Mouse (Mus musculus) forebrain, postnatal 0 days (tissue): ENCODE measurements at regions not wholly inside any gene's neighbourhood (a gene's known extent, or its start where the extent isn't known, plus 50 kb on each side); places are given as distances from the start of the nearest gene placed in this dataset.
A peak's percentile ranks its signal among the peaks of the same experiment; 100 is the strongest.

Experiments
- ATAC-seq: fragments of 200-750 bp; cut with Nextera tagmentation; 2 replicates; pipeline ENCODE4 v1.8.0; 2017; ENCODE audit warnings: mild to moderate bottlenecking, moderate library complexity
- DNase-seq: peaks from one replicate; pipeline ENCODE4 v3.0.0-alpha.2; 2015
- H3K27ac ChIP-seq: fragments of 300-500 bp; sonication (generic); 2 replicates; pipeline ENCODE4 v1.5.1; 2014; ENCODE audit warnings: low read depth, mild to moderate bottlenecking, antibody characterized with exemption, low read length, moderate library complexity, mixed read lengths
- H3K27me3 ChIP-seq: fragments of 300-500 bp; sonication (generic); 2 replicates; pipeline ENCODE4 v1.6.1; 2014; ENCODE audit warnings: mild to moderate bottlenecking, low read length, mixed read lengths; ENCODE audit not compliant: insufficient read depth
- H3K36me3 ChIP-seq: fragments of 300-500 bp; sonication (generic); 2 replicates; pipeline ENCODE4 v1.6.1; 2014; ENCODE audit warnings: mild to moderate bottlenecking, moderate library complexity; ENCODE audit not compliant: insufficient read depth
- H3K4me1 ChIP-seq: fragments of 300-500 bp; sonication (generic); 2 replicates; pipeline ENCODE4 v1.6.1; 2014; ENCODE audit warnings: antibody characterized with exemption; ENCODE audit not compliant: insufficient read depth
- H3K4me2 ChIP-seq: fragments of 300-500 bp; sonication (generic); 2 replicates; pipeline ENCODE4 v1.6.1; 2014; ENCODE audit warnings: low read depth, mild to moderate bottlenecking, moderate library complexity
- H3K4me3 ChIP-seq: fragments of 300-500 bp; sonication (generic); 2 replicates; pipeline ENCODE4 v1.5.1; 2014; ENCODE audit warnings: low read depth, low read length, mixed read lengths
- H3K9ac ChIP-seq: fragments of 300-500 bp; sonication (generic); 2 replicates; pipeline ENCODE4 v1.6.1; 2014; ENCODE audit warnings: mild to moderate bottlenecking
- H3K9me3 ChIP-seq: fragments of 300-500 bp; sonication (generic); 2 replicates; pipeline ENCODE4 v1.6.1; 2016; ENCODE audit warnings: low read length
- CTCF ChIP-seq: sonication (generic); IDR thresholded peaks from 2 replicates; pipeline ENCODE4 v1.5.1; 2016; ENCODE audit warnings: antibody characterized with exemption, control low read depth, low read depth
- WGBS: fragments of 180-500 bp; shearing (Covaris S2); extraction: QIAGEN DNeasy Blood & Tissue Kit; methylation state at CpG from one replicate; pipeline ENCODE4 v1.1.7; 2014; 5-methylcytosine and 5-hydroxymethylcytosine counted together

GRCm38 (mm10) chr12:9770908-9771307, 201.0 kb downstream of the Osr1 start:
- no peak overlapping the region for H3K9ac ChIP-seq
- DNase-seq (no peak), ATAC-seq (no peak)
- no peak overlapping the region for H3K27ac ChIP-seq
- WGBS = 91% methylated on average over 4 of the region's 4 CpGs
- no peak for TF ChIP-seq CTCF
- H3K4me2 ChIP-seq = no peak overlapping the region
- H3K9me3 ChIP-seq = no peaks in the 10 kb centered on the region
- no peaks in the 10 kb centered on the region for H3K27me3 ChIP-seq
- H3K36me3 ChIP-seq = no peaks in the 10 kb centered on the region
- H3K4me3 ChIP-seq = no peak overlapping the region
- no peaks in the 10 kb centered on the region for H3K4me1 ChIP-seq

GRCm38 (mm10) chr12:9772875-9773274, 203.0 kb downstream of the Osr1 start:
- WGBS = 92% methylated on average over 1 of the region's 1 CpGs
- Histone ChIP-seq H3K27me3 (no peaks in the 10 kb centered on the region), H3K4me1 (no peaks in the 10 kb centered on the region), H3K36me3 (no peaks in the 10 kb centered on the region), H3K9ac (no peak overlapping the region), H3K9me3 (no peaks in the 10 kb centered on the region), H3K27ac (no peak overlapping the region), H3K4me3 (no peak overlapping the region), H3K4me2 (no peak overlapping the region)
- no peak for TF ChIP-seq CTCF
- ATAC-seq = no peak
- no peak for DNase-seq

GRCm38 (mm10) chr12:9802284-9802683, 232.4 kb downstream of the Osr1 start:
- Histone ChIP-seq H3K27ac (no peak overlapping the region), H3K36me3 (no peaks in the 10 kb centered on the region), H3K9ac (no peak overlapping the region), H3K4me1 (no peaks in the 10 kb centered on the region), H3K27me3 (no peaks in the 10 kb centered on the region), H3K4me2 (no peak overlapping the region), H3K9me3 (no peaks in the 10 kb centered on the region), H3K4me3 (no peak overlapping the region)
- no peak for DNase-seq
- TF ChIP-seq CTCF = no peak
- WGBS = 72% methylated on average over 3 of the region's 3 CpGs
- ATAC-seq = no peak

- WGBS = 68% methylated on average over 1 of the region's 1 CpGs
- DNase-seq = no peak
- H3K9me3 ChIP-seq = no peaks in the 10 kb centered on the region
- H3K36me3 ChIP-seq = no peaks in the 10 kb centered on the region
- no peak overlapping the region for H3K4me2 ChIP-seq
- H3K9ac ChIP-seq = no peak overlapping the region
- no peaks in the 10 kb centered on the region for H3K4me1 ChIP-seq
- ATAC-seq = no peak
- no peak for TF ChIP-seq CTCF
- no peak overlapping the region for H3K27ac ChIP-seq
- no peak overlapping the region for H3K4me3 ChIP-seq
- no peaks in the 10 kb centered on the region for H3K27me3 ChIP-seq
Measured at GRCm38 (mm10) chr12:9807406-9807805, 237.5 kb downstream of the Osr1 start.

GRCm38 (mm10) chr12:9833273-9833672, 263.4 kb downstream of the Osr1 start:
- Histone ChIP-seq H3K4me1 (no peaks in the 10 kb centered on the region), H3K9ac (no peak overlapping the region), H3K27ac (no peak overlapping the region), H3K27me3 (no peaks in the 10 kb centered on the region), H3K36me3 (no peaks in the 10 kb centered on the region), H3K4me3 (no peak overlapping the region), H3K4me2 (no peak overlapping the region), H3K9me3 (no peaks in the 10 kb centered on the region)
- DNase-seq (no peak), ATAC-seq (no peak)
- 62% methylated on average over 3 of the region's 3 CpGs for WGBS
- TF ChIP-seq CTCF = 0 out of 2 replicates have a peak, but pooled peaks have one; percentile 17

- WGBS = 64% methylated on average over 5 of the region's 5 CpGs
- H3K4me3 ChIP-seq = no peak overlapping the region
- TF ChIP-seq CTCF = no peak
Measured at GRCm38 (mm10) chr12:9839198-9839845, 269.4 kb downstream of the Osr1 start.

GRCm38 (mm10) chr12:9839949-9840348, 270.0 kb downstream of the Osr1 start:
- Histone ChIP-seq H3K4me3 (no peak overlapping the region), H3K4me1 (no peaks in the 10 kb centered on the region), H3K36me3 (no peaks in the 10 kb centered on the region), H3K9ac (no peak overlapping the region), H3K27ac (no peak overlapping the region), H3K4me2 (no peak overlapping the region), H3K9me3 (no peaks in the 10 kb centered on the region), H3K27me3 (no peaks in the 10 kb centered on the region)
- 84% methylated on average over 2 of the region's 2 CpGs for WGBS
- ATAC-seq (no peak), DNase-seq (no peak)
- no peak for TF ChIP-seq CTCF

More at GRCm38 (mm10) chr12:9839198-9839845, 269.4 kb downstream of the Osr1 start:
- Histone ChIP-seq H3K9me3 (no peaks in the 10 kb centered on the region), H3K36me3 (no peaks in the 10 kb centered on the region), H3K4me2 (no peak overlapping the region), H3K9ac (no peak overlapping the region), H3K4me1 (no peaks in the 10 kb centered on the region), H3K27me3 (no peaks in the 10 kb centered on the region), H3K27ac (no peak overlapping the region)
- DNase-seq (no peak), ATAC-seq (no peak)
